Mouse (Mus musculus) intestine, postnatal 0 days (tissue): ENCODE measurements around the gene Srd5a2. TPM values are rescaled to one million over a fixed set of nuclear protein-coding genes. Genes with fewer than 3 reads are reported as not detected.

Experiments
- ATAC-seq: fragments of 200-750 bp; cut with Nextera tagmentation; 2 replicates; pipeline ENCODE4 v1.8.0; 2017; ENCODE audit warnings: mild to moderate bottlenecking, moderate TSS enrichment, moderate library complexity
- H3K27ac ChIP-seq: fragments of 300-500 bp; sonication (generic); 2 replicates; pipeline ENCODE4 v1.5.1; 2014; ENCODE audit warnings: mild to moderate bottlenecking, low read depth, low read length, moderate library complexity
- H3K27me3 ChIP-seq: fragments of 300-500 bp; sonication (generic); replicated peaks from 2 replicates; pipeline ENCODE4 v1.6.1; 2014; ENCODE audit warnings: low read length, mixed read lengths; ENCODE audit not compliant: control insufficient read depth, insufficient read depth
- H3K36me3 ChIP-seq: fragments of 300-500 bp; sonication (generic); 2 replicates; pipeline ENCODE4 v1.6.1; 2014; ENCODE audit warnings: mild to moderate bottlenecking, moderate library complexity; ENCODE audit not compliant: control insufficient read depth, insufficient read depth
- H3K4me1 ChIP-seq: fragments of 300-500 bp; sonication (generic); replicated peaks from 2 replicates; pipeline ENCODE4 v1.6.1; 2014; ENCODE audit warnings: antibody characterized with exemption, low read length, mixed read lengths; ENCODE audit not compliant: control insufficient read depth, insufficient read depth
- H3K4me2 ChIP-seq: fragments of 300-500 bp; sonication (generic); replicated peaks from 2 replicates; pipeline ENCODE4 v1.6.1; 2014; ENCODE audit warnings: low read depth, mild to moderate bottlenecking, moderate library complexity
- H3K4me3 ChIP-seq: fragments of 300-500 bp; sonication (generic); 2 replicates; pipeline ENCODE4 v1.5.1; 2014; ENCODE audit warnings: low read depth, low read length
- H3K9ac ChIP-seq: fragments of 300-500 bp; sonication (generic); 2 replicates; pipeline ENCODE4 v1.6.1; 2014; ENCODE audit warnings: mild to moderate bottlenecking, low read depth, low read length
- H3K9me3 ChIP-seq: fragments of 300-500 bp; sonication (generic); 2 replicates; pipeline ENCODE4 v1.6.1; 2016; ENCODE audit warnings: mixed run types; ENCODE audit not compliant: control insufficient read depth
- CTCF ChIP-seq: sonication (generic); IDR thresholded peaks from 2 replicates; pipeline ENCODE4 v1.5.1; 2016; ENCODE audit warnings: low read depth, mild to moderate bottlenecking, control low read depth, antibody characterized with exemption, moderate library complexity
- WGBS: fragments of 180-500 bp; shearing (Covaris S2); extraction: QIAGEN DNeasy Blood & Tissue Kit; methylation state at CpG from one replicate; pipeline ENCODE4 v1.1.7; 2014; 5-methylcytosine and 5-hydroxymethylcytosine counted together
- polyA plus RNA-seq: library from polyadenylated mRNA; unstranded; fragments of >200 nt; fragmentation: Nextera tagmentation; extraction: Ambion mirVana; gene quantifications from 2 replicates; pipeline ENCODE4 v1.2.1, GENCODE M21; 2015

Gene Srd5a2
- polyA plus RNA-seq, 1 experiment from 2014 or later = not detected

DNA sequence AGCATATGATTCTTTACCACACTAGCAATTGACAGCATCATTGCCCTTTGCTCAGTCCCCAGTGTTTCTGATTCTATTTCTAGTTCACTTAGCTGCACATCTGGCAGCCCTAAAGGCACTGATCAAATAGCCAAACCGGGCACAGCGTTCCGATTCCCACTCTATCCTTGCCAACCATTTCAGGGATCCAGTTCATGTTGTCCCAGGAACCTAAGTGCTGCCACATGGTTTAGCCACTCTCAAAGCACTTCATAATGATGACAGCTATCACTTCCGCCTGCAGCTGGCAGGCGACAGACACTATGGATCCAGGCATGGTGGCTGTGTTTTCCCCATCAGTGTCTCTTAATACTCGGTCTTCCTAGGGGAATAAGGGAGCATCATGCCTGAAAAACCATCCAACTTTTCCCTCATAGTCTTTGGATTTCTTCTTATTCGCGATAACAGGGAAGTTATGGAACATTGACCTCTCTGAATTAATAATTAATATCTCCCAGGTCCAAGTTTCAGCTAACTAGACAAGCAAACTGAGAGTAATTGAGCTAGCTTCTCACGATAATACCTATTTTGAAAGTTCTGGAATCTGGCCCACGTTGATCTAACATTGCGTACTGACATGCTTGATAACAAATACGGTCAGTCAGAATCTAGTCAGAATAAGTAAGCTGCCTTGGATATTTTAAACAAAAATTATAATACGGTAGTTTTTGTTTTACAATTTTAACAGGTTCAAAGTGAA, 51.6 kb downstream of the Srd5a2 start:
- TF ChIP-seq CTCF = no peak
- 71% methylated on average over 13 of the region's 13 CpGs for WGBS
- Histone ChIP-seq H3K9ac (no peak overlapping the region), H3K27me3 (no peaks in the 10 kb centered on the region), H3K4me2 (no peak overlapping the region), H3K9me3 (no peaks in the 10 kb centered on the region), H3K36me3 (no peaks in the 10 kb centered on the region), H3K27ac (peak overlapping the region; percentile 21), H3K4me3 (no peak overlapping the region), H3K4me1 (no peaks in the 10 kb centered on the region)
- ATAC-seq = peak; percentile 54

DNA sequence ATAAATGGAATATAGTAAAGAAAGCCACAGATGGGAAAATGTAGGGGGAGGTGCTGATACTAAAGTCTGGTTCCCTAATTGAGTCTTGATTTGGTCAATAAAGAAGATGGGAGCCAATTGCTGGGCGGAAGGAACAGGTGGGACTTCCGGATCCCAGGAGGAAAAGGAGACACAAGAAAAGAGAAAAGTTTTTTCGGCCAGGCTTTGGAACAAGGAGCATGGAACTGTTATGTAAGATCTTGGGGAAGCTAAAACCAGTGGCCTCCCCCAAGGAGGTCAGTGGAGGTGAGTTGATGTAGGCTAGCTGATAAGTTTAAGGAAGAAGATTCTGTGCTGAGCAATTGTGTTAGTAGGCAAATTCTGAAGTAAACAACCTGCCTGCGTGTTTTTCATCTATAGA, 56.5 kb downstream of the Srd5a2 start:
- Histone ChIP-seq H3K27ac (no peak overlapping the region), H3K4me1 (0 out of 2 replicates have a peak, but pooled peaks cover 2% of the 10 kb centered on the region), H3K27me3 (no peaks in the 10 kb centered on the region), H3K9ac (no peak overlapping the region), H3K4me2 (no peak overlapping the region), H3K9me3 (no peaks in the 10 kb centered on the region), H3K36me3 (no peaks in the 10 kb centered on the region), H3K4me3 (no peak overlapping the region)
- ATAC-seq = no peak
- no peak for TF ChIP-seq CTCF
- WGBS = 87% methylated on average over 4 of the region's 4 CpGs

DNA sequence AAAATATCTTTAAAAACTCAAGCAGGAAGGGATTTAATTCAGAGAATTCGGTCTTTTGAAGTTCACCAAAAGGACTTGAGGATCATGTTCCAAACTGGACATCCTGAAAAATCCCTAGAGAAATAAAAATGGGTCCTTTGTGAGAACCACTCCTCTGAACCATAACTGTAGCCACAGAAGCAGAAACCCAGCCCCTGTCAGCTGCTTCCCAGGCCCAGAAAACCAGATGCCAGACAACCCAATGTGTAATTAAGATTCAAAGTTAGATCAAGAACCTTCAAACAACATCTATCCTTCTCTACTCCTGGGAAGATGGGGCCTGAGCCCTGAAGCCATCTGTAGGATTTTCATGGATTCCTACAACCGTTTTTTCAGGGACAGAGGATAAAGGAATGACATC, 61.1 kb downstream of the Srd5a2 start:
- H3K9ac ChIP-seq = no peak overlapping the region
- WGBS = 79% methylated on average over 2 of the region's 2 CpGs

DNA sequence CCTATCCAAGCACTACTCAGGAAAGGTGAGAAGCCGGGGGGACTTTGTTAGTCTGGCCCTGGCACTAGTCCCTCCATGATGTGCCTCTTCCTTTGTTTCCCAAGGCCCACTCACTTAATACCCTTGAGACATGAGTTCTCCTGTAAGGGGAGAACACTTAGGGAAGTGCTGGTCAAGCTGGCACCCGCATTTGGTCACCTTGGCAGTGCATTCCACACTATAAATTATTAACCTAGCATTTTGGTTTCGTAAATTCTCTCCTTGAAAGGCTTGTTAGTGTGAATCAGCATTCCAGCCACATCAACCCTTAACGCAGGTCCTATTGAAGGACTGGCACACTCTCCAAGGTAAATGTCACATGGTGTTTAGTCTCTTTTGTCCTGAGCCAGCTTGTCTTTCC, 61.8 kb downstream of the Srd5a2 start:
- no peak for ATAC-seq
- no peak for TF ChIP-seq CTCF
- WGBS = 58% methylated on average over 4 of the region's 4 CpGs
- Histone ChIP-seq H3K4me3 (no peak overlapping the region), H3K4me1 (0 out of 2 replicates have a peak, but pooled peaks cover 2% of the 10 kb centered on the region), H3K9me3 (no peaks in the 10 kb centered on the region), H3K9ac (no peak overlapping the region), H3K27ac (no peak overlapping the region), H3K36me3 (no peaks in the 10 kb centered on the region), H3K27me3 (no peaks in the 10 kb centered on the region), H3K4me2 (no peak overlapping the region)

More for the DNA sequence above, 61.1 kb downstream of the Srd5a2 start:
- no peaks in the 10 kb centered on the region for H3K36me3 ChIP-seq
- no peak overlapping the region for H3K4me2 ChIP-seq
- H3K4me1 ChIP-seq = 0 out of 2 replicates have a peak, but pooled peaks cover 2% of the 10 kb centered on the region
- H3K4me3 ChIP-seq = no peak overlapping the region
- no peak for ATAC-seq
- no peaks in the 10 kb centered on the region for H3K9me3 ChIP-seq
- H3K27me3 ChIP-seq = no peaks in the 10 kb centered on the region
- TF ChIP-seq CTCF = no peak
- no peak overlapping the region for H3K27ac ChIP-seq

DNA sequence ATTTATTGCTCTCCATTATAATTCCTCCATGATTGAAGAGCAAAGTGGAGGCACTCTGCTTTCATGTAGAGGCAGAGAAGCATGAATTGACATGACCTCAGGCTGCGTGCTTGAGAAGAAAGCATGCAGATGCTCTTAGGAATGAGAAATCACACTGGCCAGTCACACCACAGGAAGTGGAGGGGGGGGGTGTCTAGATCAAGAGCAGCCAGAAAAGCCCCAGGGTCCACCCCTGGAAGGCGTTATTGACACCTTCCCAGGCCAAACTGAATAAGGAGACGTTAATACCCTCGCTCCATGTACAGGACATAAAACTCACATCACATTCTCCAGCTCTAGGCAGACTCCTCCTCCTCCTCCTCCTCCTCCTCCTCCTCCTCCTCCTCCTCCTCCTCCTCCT, 63.2 kb downstream of the Srd5a2 start:
- Histone ChIP-seq H3K4me2 (no peak overlapping the region), H3K4me3 (no peak overlapping the region), H3K27me3 (no peaks in the 10 kb centered on the region), H3K4me1 (no peaks in the 10 kb centered on the region), H3K9ac (no peak overlapping the region), H3K9me3 (no peaks in the 10 kb centered on the region), H3K36me3 (no peaks in the 10 kb centered on the region), H3K27ac (no peak overlapping the region)
- 21% methylated on average over 4 of the region's 4 CpGs for WGBS
- TF ChIP-seq CTCF = no peak
- no peak for ATAC-seq

DNA sequence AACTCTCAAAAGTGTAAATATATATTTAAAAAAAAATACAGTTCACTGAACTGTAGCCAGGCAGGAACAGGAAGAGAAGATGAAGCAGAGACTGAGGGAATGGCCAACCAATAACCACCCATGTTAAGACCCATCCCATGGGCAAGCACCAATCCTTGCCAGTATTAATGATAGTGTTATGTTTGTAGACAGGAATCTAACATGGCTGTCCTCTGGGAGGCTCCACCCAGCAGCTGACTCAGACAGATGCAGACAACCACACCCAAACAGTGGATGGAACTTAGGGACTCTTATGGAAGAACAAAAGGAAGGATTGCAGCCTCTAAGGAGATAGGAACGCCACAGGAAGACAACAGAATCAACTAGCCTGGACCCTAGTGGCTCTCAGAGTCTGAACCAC, 64.8 kb downstream of the Srd5a2 start:
- Histone ChIP-seq H3K4me3 (no peak overlapping the region), H3K4me2 (no peak overlapping the region), H3K27me3 (no peaks in the 10 kb centered on the region), H3K4me1 (no peaks in the 10 kb centered on the region), H3K27ac (no peak overlapping the region), H3K36me3 (no peaks in the 10 kb centered on the region), H3K9ac (no peak overlapping the region), H3K9me3 (no peaks in the 10 kb centered on the region)
- no peak for ATAC-seq
- 76% methylated on average over 1 of the region's 1 CpGs for WGBS
- no peak for TF ChIP-seq CTCF
